Mouse (Mus musculus): ENCODE results near the gene Mtg2. TPM values are rescaled to one million over a fixed set of nuclear protein-coding genes. Genes with fewer than 3 reads are reported as not detected.

Gene Mtg2
- polyA plus RNA-seq, 1 experiment: 17.2 TPM

DNA sequence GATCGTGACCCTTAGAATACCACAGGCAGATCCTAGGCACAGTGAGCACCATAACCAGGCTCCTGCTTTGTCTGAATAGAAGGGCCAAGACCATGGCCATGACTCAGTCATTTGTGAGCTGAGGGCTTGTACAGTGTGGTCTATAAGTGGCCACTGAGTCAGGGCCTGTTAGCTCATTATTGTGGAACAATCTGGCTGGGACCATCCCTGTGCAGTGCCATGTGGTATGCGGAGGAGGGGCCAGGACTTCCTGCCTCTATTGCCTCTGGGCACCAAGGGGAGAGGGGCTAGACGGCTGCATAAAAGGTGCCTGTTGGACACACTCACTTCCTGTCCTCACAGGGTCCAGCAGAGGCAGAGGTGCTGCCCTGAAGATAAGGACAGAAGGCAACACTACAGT is 36.4 kb upstream of the Mtg2 start:
- no peak for TF ChIP-seq TCF3 (IDR thresholded peaks at IDR 0.05; ENCODE audit: insufficient read length, low read depth)
- TF ChIP-seq POLR2AphosphoS2 (IDR thresholded peaks at IDR 0.05; ENCODE audit: insufficient read length, low read depth): peak; percentile 31
- no peak overlapping the region for H3K4me2 ChIP-seq (ENCODE audit: low read depth)
- H3K79me2 ChIP-seq (ENCODE audit: control insufficient read depth, insufficient read depth): peaks cover 25% of the 10 kb centered on the region
- peaks cover 66% of the 10 kb centered on the region for H3K36me3 ChIP-seq (ENCODE audit: control insufficient read depth, insufficient read depth)
- H3ac ChIP-seq (ENCODE audit: control insufficient read depth, insufficient read length): no peak overlapping the region
- H3K27me3 ChIP-seq (ENCODE audit: control insufficient read depth, insufficient read depth, insufficient read length): no peaks in the 10 kb centered on the region
- H3K4me3 ChIP-seq: no peak overlapping the region

DNA sequence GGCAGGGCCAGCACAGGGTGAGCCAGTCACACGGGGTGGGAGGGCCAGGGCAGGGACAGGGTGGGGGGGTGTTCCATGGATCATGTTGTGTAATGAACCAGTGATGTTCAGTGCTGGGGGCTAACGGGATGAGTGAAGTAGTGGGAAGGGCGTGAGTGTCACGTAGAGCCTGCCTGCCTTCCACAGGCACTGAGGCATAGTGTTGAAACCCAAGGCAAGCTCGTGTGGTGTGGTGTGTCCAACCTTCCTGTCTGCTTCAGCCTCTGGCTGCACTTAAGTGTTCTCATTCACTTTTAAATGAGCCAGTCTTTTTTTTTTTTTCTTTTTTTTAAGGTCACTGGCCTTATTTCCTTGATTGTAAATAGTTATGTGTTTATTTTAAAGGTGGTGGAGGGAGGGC is 35.6 kb upstream of the Mtg2 start:
- no peak overlapping the region for H3K4me2 ChIP-seq (ENCODE audit: low read depth)
- no peak overlapping the region for H3ac ChIP-seq (ENCODE audit: control insufficient read depth, insufficient read length)
- H3K4me3 ChIP-seq: no peak overlapping the region
- H3K27me3 ChIP-seq (ENCODE audit: control insufficient read depth, insufficient read depth, insufficient read length): no peaks in the 10 kb centered on the region
- H3K36me3 ChIP-seq (ENCODE audit: control insufficient read depth, insufficient read depth): peaks cover 61% of the 10 kb centered on the region
- no peak for TF ChIP-seq POLR2A (IDR thresholded peaks at IDR 0.05; ENCODE audit: insufficient read length, low read depth)
- no peak for TF ChIP-seq MYOG (IDR thresholded peaks at IDR 0.05; ENCODE audit: control insufficient read depth in 1 of 3, insufficient read depth in 1 of 3, insufficient read length in 2 of 3, low read depth in 2 of 3)
- TF ChIP-seq CEBPB (IDR thresholded peaks at IDR 0.05; ENCODE audit: insufficient read depth, poor library complexity, severe bottlenecking): no peak
- no peak for TF ChIP-seq USF1 (IDR thresholded peaks at IDR 0.05; ENCODE audit: low read depth)
- no peak for TF ChIP-seq TCF3 (IDR thresholded peaks at IDR 0.05; ENCODE audit: insufficient read length, low read depth)
- TF ChIP-seq POLR2AphosphoS2 (IDR thresholded peaks at IDR 0.05; ENCODE audit: insufficient read length, low read depth): peak; percentile 80
- peaks cover 25% of the 10 kb centered on the region for H3K79me2 ChIP-seq (ENCODE audit: control insufficient read depth, insufficient read depth)

DNA sequence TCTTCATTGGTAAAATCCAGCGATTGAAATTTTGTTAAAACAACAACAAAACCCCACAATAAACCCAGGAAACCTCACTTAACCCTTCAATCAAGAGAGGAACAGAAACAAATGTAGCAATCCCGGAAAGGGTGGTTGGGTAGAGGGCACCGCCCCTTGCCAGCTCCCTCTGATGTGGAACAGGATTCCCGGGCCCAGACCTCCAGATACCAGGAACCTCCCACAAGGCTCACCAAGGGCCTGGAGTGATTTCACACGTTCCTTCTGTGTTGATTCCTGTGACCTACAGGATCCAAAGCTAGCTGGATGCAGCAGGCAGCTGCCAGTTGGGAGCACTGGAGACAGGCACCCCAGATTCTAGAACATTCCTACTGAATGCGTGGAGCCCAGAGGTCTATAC is 30.0 kb upstream of the Mtg2 start:
- H3ac ChIP-seq (ENCODE audit: control insufficient read depth, insufficient read length): no peak overlapping the region
- peak overlapping the region; percentile 92 for H3K4me2 ChIP-seq (ENCODE audit: low read depth)
- TF ChIP-seq MYOD1 (IDR thresholded peaks at IDR 0.05; ENCODE audit: control insufficient read depth in 1 of 3, insufficient read length in 2 of 3, low read depth in 2 of 3) (no peak), POLR2AphosphoS2 (IDR thresholded peaks at IDR 0.05; ENCODE audit: insufficient read length, low read depth) (no peak), E2F4 (IDR thresholded peaks at IDR 0.05; ENCODE audit: insufficient read depth) (no peak), POLR2A (IDR thresholded peaks at IDR 0.05; ENCODE audit: insufficient read length, low read depth) (no peak), CEBPB (IDR thresholded peaks at IDR 0.05; ENCODE audit: insufficient read depth, poor library complexity, severe bottlenecking) (no peak), MAX (IDR thresholded peaks at IDR 0.05; ENCODE audit: low read depth) (no peak), TCF3 (IDR thresholded peaks at IDR 0.05; ENCODE audit: insufficient read length, low read depth) (no peak), REST (IDR thresholded peaks at IDR 0.05; ENCODE audit: insufficient read depth, insufficient read length) (no peak), SRF (IDR thresholded peaks at IDR 0.05; ENCODE audit: control insufficient read depth, insufficient read length, low read depth) (no peak), MYOG (IDR thresholded peaks at IDR 0.05; ENCODE audit: control insufficient read depth in 1 of 3, insufficient read depth in 1 of 3, insufficient read length in 2 of 3, low read depth in 2 of 3) (no peak), USF1 (IDR thresholded peaks at IDR 0.05; ENCODE audit: low read depth) (no peak), TCF12 (IDR thresholded peaks at IDR 0.05; ENCODE audit: insufficient read depth, poor library complexity, severe bottlenecking) (no peak)
- H3K36me3 ChIP-seq (ENCODE audit: control insufficient read depth, insufficient read depth): peaks cover 27% of the 10 kb centered on the region
- H3K4me3 ChIP-seq: peak overlapping the region; percentile 71
- H3K79me2 ChIP-seq (ENCODE audit: control insufficient read depth, insufficient read depth): peaks cover 46% of the 10 kb centered on the region
- H3K27me3 ChIP-seq (ENCODE audit: control insufficient read depth, insufficient read depth, insufficient read length): no peaks in the 10 kb centered on the region

- Histone ChIP-seq H3K27me3 (ENCODE audit: control insufficient read depth, insufficient read depth, insufficient read length) (no peaks in the 10 kb centered on the region), H3K36me3 (ENCODE audit: control insufficient read depth, insufficient read depth) (peaks cover 16% of the 10 kb centered on the region), H3ac (ENCODE audit: control insufficient read depth, insufficient read length) (peak overlapping the region; percentile 80), H3K79me2 (ENCODE audit: control insufficient read depth, insufficient read depth) (peaks cover 51% of the 10 kb centered on the region), H3K4me2 (ENCODE audit: low read depth) (peak overlapping the region; percentile 92), H3K4me3 (peak overlapping the region; percentile 71)
- TF ChIP-seq MAX (IDR thresholded peaks at IDR 0.05; ENCODE audit: low read depth): no peak
- TF ChIP-seq MYOG (IDR thresholded peaks at IDR 0.05; ENCODE audit: control insufficient read depth in 1 of 3, insufficient read depth in 1 of 3, insufficient read length in 2 of 3, low read depth in 2 of 3): no peak
- TF ChIP-seq POLR2A (IDR thresholded peaks at IDR 0.05; ENCODE audit: insufficient read length, low read depth): peak; percentile 23
- no peak for TF ChIP-seq TCF3 (IDR thresholded peaks at IDR 0.05; ENCODE audit: insufficient read length, low read depth)
- TF ChIP-seq SRF (IDR thresholded peaks at IDR 0.05; ENCODE audit: control insufficient read depth, insufficient read length, low read depth): no peak
- peak in 1 of 3 experiments; percentile 26 for TF ChIP-seq MYOD1 (IDR thresholded peaks at IDR 0.05; ENCODE audit: control insufficient read depth in 1 of 3, insufficient read length in 2 of 3, low read depth in 2 of 3)
- no peak for TF ChIP-seq REST (IDR thresholded peaks at IDR 0.05; ENCODE audit: insufficient read depth, insufficient read length)
- TF ChIP-seq TCF12 (IDR thresholded peaks at IDR 0.05; ENCODE audit: insufficient read depth, poor library complexity, severe bottlenecking): no peak
- no peak for TF ChIP-seq CEBPB (IDR thresholded peaks at IDR 0.05; ENCODE audit: insufficient read depth, poor library complexity, severe bottlenecking)
- no peak for TF ChIP-seq E2F4 (IDR thresholded peaks at IDR 0.05; ENCODE audit: insufficient read depth)
- no peak for TF ChIP-seq POLR2AphosphoS2 (IDR thresholded peaks at IDR 0.05; ENCODE audit: insufficient read length, low read depth)
- no peak for TF ChIP-seq USF1 (IDR thresholded peaks at IDR 0.05; ENCODE audit: low read depth)
Observed at GRCm38 (mm10) chr2:180041577-180042255, 28.7 kb upstream of the Mtg2 start.

- Histone ChIP-seq H3K79me2 (ENCODE audit: control insufficient read depth, insufficient read depth) (peaks cover 51% of the 10 kb centered on the region), H3K36me3 (ENCODE audit: control insufficient read depth, insufficient read depth) (peaks cover 14% of the 10 kb centered on the region), H3K27me3 (ENCODE audit: control insufficient read depth, insufficient read depth, insufficient read length) (no peaks in the 10 kb centered on the region), H3K4me2 (ENCODE audit: low read depth) (peak within 1 kb of the TSS; percentile 98), H3ac (ENCODE audit: control insufficient read depth, insufficient read length) (peak within 1 kb of the TSS; percentile 80), H3K4me3 (peak within 1 kb of the TSS; percentile 71)
- TF ChIP-seq REST (IDR thresholded peaks at IDR 0.05; ENCODE audit: insufficient read depth, insufficient read length) (no peak), POLR2A (IDR thresholded peaks at IDR 0.05; ENCODE audit: insufficient read length, low read depth) (peak; percentile 94), TCF12 (IDR thresholded peaks at IDR 0.05; ENCODE audit: insufficient read depth, poor library complexity, severe bottlenecking) (no peak), MYOD1 (IDR thresholded peaks at IDR 0.05; ENCODE audit: control insufficient read depth in 1 of 3, insufficient read length in 2 of 3, low read depth in 2 of 3) (peak in 1 of 3 experiments; percentile 50), E2F4 (IDR thresholded peaks at IDR 0.05; ENCODE audit: insufficient read depth) (peak; percentile 5), CEBPB (IDR thresholded peaks at IDR 0.05; ENCODE audit: insufficient read depth, poor library complexity, severe bottlenecking) (no peak), POLR2AphosphoS2 (IDR thresholded peaks at IDR 0.05; ENCODE audit: insufficient read length, low read depth) (peak; percentile 94), TCF3 (IDR thresholded peaks at IDR 0.05; ENCODE audit: insufficient read length, low read depth) (no peak), SRF (IDR thresholded peaks at IDR 0.05; ENCODE audit: control insufficient read depth, insufficient read length, low read depth) (no peak), USF1 (IDR thresholded peaks at IDR 0.05; ENCODE audit: low read depth) (no peak), MYOG (IDR thresholded peaks at IDR 0.05; ENCODE audit: control insufficient read depth in 1 of 3, insufficient read depth in 1 of 3, insufficient read length in 2 of 3, low read depth in 2 of 3) (peak in 1 of 3 experiments; percentile 2), MAX (IDR thresholded peaks at IDR 0.05; ENCODE audit: low read depth) (no peak)
Observed at GRCm38 (mm10) chr2:180042256-180042857, 28.0 kb upstream of the Mtg2 start, which contains the start of the genes Psma7 and Ss18l1. TSS of gene Psma7 (minus strand) at chr2:180042433. TSS of gene Ss18l1 (plus strand) at chr2:180042509.
